Mouse (Mus musculus): Measurements from ENCODE around the gene Igfl3. TPM values are rescaled to one million over a fixed set of nuclear protein-coding genes. Genes with fewer than 3 reads are reported as not detected.

The Igfl3 gene
- total RNA-seq (2023): not detected

GRCm38 (mm10) chr7:18176194-18176593 lies at the start of gene Igfl3:
Gene Igfl3 (plus strand): TSS chr7:18176494.

Other genes with a start within 250 kb of the Igfl3 start
- gene Ceacam11, start 204.4 kb upstream of the Igfl3 start, total RNA-seq (2023): not detected
- not detected for gene Ceacam13, start 166.6 kb upstream of the Igfl3 start, total RNA-seq (2023)
- gene Ceacam12, start 110.6 kb upstream of the Igfl3 start, total RNA-seq (2023): not detected
- not detected for gene Mill1, start 68.9 kb downstream of the Igfl3 start, total RNA-seq (2023)
- not detected for gene Psg18, start 178.5 kb downstream of the Igfl3 start, total RNA-seq (2023)

All from CD4-positive naive resting alpha-beta T cell, adult 76 days (primary cell).